Mouse (Mus musculus) heart, postnatal 0 days (tissue): ENCODE results near the gene Akr7a5.

Experiments
- CTCF ChIP-seq: IDR thresholded peaks from 2 replicates; pipeline ENCODE4 v1.5.1; 2016; ENCODE audit warnings: antibody characterized with exemption, control low read depth, low read depth
- EP300 ChIP-seq: IDR thresholded peaks from 2 replicates; pipeline ENCODE4 v1.6.1; 2016; ENCODE audit warnings: antibody characterized with exemption, low read depth

GRCm38 (mm10) chr4:139319740-139320139, 9.2 kb downstream of the Akr7a5 start:
- TF ChIP-seq CTCF, result no peak
- TF ChIP-seq EP300, result no peak
